Mouse (Mus musculus): ENCODE measurements around the gene Gm26920.
"Not testable (repeated sequence)": the region's sequence is repeated elsewhere in the genome, so short reads cannot be mapped to it uniquely, and the experiment has no call there.

Gene Gm26920

GRCm38 (mm10) chr7:30090092-30090969 is at the start of gene Gm26920, which contains the start of gene Zfp566:
TSS of gene Gm26920 (minus strand) at chr7:30090410.
TSS of gene Zfp566 (minus strand) at chr7:30090527.
- DNase-seq = peak; percentile 98

DNA sequence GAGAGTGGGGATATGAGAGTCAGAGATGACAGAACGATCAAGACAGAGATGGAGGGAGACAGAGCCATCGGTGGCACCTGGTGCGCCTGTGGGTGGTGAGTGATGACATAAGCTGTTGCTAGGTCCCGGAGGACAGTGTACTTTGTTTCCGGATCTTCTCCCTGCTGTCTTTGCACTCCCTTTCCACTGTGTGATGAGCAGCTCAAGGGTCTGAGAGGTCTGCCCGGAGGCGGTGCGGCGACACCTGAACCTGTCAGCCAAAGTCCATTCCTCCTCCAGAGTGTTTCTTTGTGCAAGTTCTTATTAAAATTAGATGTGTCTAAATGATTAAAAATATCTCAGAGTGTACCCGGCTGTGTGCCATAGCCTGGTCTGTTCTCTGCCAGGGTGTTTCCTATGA is 46.6 kb upstream of the Gm26920 start:
- DNase-seq = no peak

- no peak for DNase-seq
Observed at GRCm38 (mm10) chr7:30132396-30132795, 42.2 kb upstream of the Gm26920 start.

- no peak for DNase-seq
Observed at GRCm38 (mm10) chr7:30129900-30130299, 39.7 kb upstream of the Gm26920 start.

DNA sequence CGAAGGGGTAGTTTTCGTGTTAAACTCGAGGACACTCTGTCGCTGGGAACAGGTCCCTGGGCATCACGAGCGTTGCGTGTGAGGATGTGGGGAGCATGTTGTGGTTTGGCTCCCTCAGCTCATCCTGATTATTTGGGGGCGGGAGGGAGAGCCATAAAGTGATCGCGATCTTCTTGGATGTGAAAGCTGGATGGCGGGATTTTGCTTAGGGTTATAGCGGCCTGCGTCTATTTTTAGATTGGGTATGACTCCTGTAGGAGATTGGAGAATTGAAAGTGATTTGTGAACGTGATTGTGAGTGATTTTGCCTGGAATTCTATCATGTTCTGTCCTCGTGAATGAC is 31.9 kb upstream of the Gm26920 start:
- no peak for DNase-seq

DNA sequence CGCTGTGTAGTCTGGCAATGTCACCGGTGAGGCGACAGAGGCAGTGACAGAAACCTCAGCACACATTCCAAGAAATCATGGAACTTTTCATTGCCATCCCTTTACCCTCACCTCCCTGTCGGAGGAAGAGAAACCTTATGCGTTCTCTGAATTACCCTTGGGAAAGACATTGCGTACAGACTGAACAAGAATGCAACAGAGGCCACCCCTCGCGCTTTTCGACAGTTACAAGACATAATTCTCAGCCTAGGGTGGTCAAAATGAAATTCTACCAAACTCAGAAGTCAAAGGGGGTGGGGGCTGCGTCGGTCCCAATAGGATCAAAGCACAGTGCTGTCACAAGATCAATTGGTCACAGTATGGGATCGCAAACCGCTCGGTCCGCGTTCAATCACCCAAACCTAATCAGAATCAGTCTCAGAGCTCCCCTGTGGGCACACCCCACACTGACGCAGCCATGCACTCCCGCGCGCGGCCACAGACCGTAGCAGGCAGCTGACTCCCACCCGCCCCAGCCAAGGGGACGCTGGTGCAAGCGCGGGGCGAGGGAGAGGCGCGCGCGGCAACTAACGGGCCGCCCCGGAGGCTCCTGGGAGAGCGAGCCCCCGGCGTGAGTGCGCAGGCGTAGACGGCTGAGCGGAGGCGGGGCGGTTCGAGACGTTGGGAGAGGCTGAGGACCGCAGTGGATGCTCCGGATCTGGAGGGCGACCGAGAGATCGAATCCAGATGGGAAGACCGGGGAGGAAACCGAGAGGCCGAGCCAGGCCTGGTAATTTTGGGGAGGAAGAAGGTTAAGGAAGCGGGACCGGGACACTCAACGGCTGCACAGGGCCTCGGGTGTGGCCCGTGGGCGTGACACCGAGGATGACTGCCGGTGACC is 31.3 kb upstream of the Gm26920 start, which contains the start of gene Zfp382:
TSS of gene Zfp382 (plus strand) at position 635 of the 880 bp plus-strand sequence.
- peak; percentile 94 to 97 for DNase-seq

GRCm38 (mm10) chr7:30117935-30118334 is 27.7 kb upstream of the Gm26920 start:
- DNase-seq = not testable (repeated sequence)

GRCm38 (mm10) chr7:30116076-30116475 is 25.9 kb upstream of the Gm26920 start:
- DNase-seq = no peak

GRCm38 (mm10) chr7:30099297-30099696 is 9.1 kb upstream of the Gm26920 start:
- peak; percentile 20 to 24 for DNase-seq

GRCm38 (mm10) chr7:30095551-30096125 is 5.4 kb upstream of the Gm26920 start:
- peak in 1 of 2 experiments; percentile 16 for DNase-seq

GRCm38 (mm10) chr7:30094646-30095429 is 4.6 kb upstream of the Gm26920 start, which contains the start of gene Zfp260:
TSS of gene Zfp260 (plus strand) at chr7:30094777.
- DNase-seq = peak; percentile 93 to 96

- DNase-seq = peak; percentile 14 to 18
Observed at GRCm38 (mm10) chr7:30093918-30094415, 3.8 kb upstream of the Gm26920 start.

- no peak for DNase-seq
Observed at GRCm38 (mm10) chr7:30092666-30093065, 2.5 kb upstream of the Gm26920 start.

DNA sequence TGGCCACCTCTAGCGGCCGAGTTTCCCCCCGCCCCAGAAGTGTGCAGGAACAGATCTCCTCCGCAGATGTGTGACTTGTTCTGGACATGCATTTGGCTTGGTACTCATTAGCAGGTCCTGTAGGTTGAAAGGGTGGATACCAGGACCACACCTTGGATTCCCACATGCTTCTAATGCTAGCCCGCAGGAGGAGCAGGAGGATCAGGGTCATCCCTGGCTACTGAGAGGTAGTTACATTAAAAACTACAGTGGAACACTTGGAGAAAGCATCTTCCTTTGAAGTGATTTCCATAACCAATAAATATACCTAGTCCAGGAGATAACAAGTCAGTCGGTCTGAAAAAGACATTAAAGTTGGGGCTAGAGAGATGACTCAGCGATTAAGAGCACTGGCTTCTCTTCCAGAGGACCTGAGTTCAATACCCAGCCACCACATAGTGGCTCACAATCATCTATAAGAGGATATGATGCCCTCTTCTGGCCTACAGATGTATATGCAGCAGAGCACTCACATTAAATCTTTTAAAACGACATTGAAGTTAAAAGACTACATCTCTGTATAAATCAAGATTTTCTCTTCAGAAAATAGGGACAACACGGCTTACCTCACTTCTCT is 868 bp upstream of the Gm26920 start:
- peak; percentile 23 to 34 for DNase-seq

DNA sequence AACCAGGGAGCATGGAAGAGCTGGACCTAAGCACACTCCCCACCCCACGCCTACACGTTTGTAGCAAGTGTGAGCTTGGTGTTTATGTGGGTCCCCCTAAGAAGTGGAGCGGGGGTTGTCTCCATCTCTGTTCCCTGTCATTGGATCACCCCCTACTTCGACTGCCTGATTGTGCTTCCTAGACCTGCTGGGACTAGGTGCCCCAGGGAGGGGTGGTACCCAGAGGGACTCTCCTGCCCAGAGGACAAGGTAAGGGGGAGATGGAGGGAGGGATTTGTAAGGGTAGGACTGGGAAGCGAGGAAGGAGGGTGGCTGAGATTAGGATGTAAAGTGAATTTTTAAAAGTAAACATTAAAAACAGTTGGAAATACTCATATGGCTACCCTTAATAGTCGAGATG is 805 bp downstream of the Gm26920 start:
- DNase-seq = peak; percentile 20 to 23

- DNase-seq = no peak
Observed at GRCm38 (mm10) chr7:30086524-30086923, 3.7 kb downstream of the Gm26920 start.

GRCm38 (mm10) chr7:30072146-30073028 is 17.8 kb downstream of the Gm26920 start, which contains the start of gene Zfp82:
TSS of gene Zfp82 (minus strand) at chr7:30072900.
- peak; percentile 86 to 94 for DNase-seq

DNA sequence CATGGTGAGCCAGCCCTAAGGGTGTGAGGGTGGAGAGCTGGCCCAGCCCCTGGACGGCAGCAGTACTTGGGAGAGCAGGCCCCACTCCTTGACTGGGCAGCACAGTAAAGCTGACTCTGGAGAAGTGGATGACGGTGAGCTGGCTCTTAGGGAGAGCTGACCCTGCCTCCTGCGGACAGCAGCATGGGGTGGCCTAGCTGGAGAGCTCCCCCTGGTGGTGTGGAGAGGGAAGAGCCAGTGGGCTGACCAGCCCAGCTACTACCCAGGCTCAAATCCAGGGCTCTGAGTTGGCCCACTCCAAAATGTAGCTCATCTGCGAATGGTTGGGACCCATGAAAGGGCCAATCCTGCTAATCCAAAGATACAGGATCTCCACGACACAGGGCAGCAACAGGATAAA is 25.6 kb downstream of the Gm26920 start:
- DNase-seq = no peak

DNA sequence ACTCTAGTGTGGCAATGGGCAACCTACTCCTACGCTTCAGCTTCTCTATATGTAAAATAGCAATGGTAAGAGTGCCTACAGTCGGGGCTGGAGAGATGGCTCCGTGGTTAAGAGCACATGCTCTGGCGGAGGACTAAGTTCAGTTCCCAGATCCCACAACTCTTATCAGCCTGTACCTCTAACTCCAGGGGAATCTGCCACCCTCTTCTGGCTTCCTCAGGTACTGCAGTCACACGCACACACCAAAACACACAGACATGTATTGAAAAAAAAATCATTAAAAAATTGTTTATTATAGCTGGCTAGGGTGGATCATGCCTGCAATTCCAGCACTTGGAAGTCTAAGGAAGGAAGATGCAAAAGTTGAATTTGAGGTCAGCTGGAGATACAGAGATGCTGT is 27.7 kb downstream of the Gm26920 start:
- DNase-seq = peak; percentile 49 to 51

GRCm38 (mm10) chr7:30060341-30060740 is 29.9 kb downstream of the Gm26920 start:
- no peak for DNase-seq

Measured in cerebellum, postnatal 10 days (tissue).